Mouse (Mus musculus) gastrocnemius, adult 2 months (tissue): ENCODE measurements at regions not wholly inside any gene's neighbourhood (a gene's known extent, or its start where the extent isn't known, plus 50 kb on each side); places are given as distances from the start of the nearest gene placed in this dataset.

Source experiments
- DNase-seq: peaks from one replicate; pipeline ENCODE4 v3.0.0; 2022
- H3K27ac ChIP-seq: fragments of 200-600 bp; 2 replicates; pipeline ENCODE4 v1.8.1; 2022; ENCODE audit warnings: mild to moderate bottlenecking
- H3K4me3 ChIP-seq: fragments of 200-600 bp; 2 replicates; pipeline ENCODE4 v1.8.1; 2022; ENCODE audit warnings: mild to moderate bottlenecking, moderate library complexity
- CTCF ChIP-seq: fragments of 200-600 bp; IDR thresholded peaks from 2 replicates; pipeline ENCODE4 v1.8.1; 2022; ENCODE audit warnings: antibody characterized with exemption, mild to moderate bottlenecking, moderate library complexity
- intact Hi-C: fragments of 180-260 bp; cut with DNase I; formaldehyde crosslinking; loops from one replicate; pipeline ENCODE4 v1.15.1; 2025

DNA sequence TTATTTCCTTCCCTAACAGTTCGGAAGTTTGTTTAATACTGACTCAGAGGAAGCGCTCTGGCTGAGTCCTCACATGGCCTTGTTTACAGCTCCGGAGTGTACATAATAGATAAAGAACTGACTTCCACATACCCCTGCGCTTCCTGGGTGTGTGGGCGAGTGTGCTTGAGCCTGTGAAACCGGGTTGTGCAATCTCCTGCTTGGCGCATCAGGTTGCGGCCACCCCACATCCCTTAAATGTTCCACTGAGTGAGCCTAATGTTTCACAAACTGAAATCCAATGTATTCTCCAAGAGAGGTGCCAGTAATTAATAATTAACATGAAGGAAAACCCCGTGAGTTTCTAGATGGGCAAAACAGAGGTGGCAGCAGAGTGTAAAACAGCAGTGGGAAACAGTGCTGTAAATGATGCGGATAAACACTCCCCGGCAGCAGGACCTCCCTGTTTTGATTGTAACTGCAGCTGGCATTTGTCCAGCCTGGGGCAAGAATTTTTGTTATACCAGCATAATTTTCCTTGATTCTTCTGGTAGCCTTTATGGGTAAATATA lies 175.2 kb upstream of the Cdkn2b start:
- Histone ChIP-seq H3K4me3 (no peak overlapping the region), H3K27ac (peak overlapping the region; percentile 16; the same call in 1 of the 2 replicates)
- DNase-seq: peak; percentile 39
- no peak for TF ChIP-seq CTCF
- intact Hi-C loops: no loop called here

DNA sequence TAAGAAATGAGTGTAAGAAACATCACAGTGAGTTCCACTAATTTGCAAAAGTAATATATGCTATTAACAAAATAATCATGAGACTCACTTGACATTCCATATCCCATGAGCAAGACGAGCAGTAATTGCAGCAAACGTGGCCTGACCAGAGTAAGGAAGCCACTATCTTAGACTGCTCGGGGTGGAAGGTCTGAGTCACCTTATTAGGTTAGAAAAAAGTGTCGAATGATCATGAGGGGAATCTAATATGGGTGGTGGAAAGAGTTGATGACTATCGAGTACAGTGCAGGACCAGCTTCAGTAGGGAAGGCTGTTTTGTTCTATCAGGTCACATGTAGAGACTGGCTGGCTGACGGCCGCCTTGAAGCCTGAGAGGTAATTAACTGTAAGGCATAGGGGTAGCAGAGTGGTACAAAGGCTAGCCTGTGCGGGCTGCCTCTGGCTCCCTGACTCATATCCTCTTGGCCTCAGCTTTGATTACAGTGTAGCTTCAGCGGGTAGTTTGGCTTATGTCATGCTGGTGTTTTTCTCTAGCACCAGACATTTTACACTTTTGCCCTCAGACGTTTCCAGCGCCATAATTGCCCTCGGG lies 167.9 kb upstream of the Cdkn2b start:
- intact Hi-C loops: no loop called here
- Histone ChIP-seq H3K4me3 (no peak overlapping the region), H3K27ac (no peak overlapping the region)
- DNase-seq: no peak
- TF ChIP-seq CTCF: no peak

DNA sequence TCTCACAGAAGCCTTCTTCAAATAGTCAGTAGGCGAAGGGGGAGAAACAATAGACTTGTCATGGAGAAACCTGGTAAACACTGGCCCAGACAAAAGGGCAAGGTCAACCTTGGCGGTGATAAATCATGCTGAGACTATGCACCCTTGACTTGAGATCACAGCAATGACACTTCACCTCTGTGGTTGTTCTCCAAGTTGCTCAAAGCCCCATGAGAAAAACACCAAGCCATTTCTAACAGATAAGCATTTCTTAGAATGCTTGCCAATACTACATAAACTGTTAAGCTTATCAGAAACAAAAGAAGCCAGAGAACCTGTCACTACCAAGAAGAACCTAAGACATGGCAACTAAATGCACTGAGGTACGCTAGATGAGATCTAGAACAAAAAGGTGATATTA lies 165.0 kb upstream of the Cdkn2b start:
- DNase-seq: no peak
- no peak overlapping the region for H3K4me3 ChIP-seq
- TF ChIP-seq CTCF: no peak
- intact Hi-C loops: no loop called here
- H3K27ac ChIP-seq: no peak overlapping the region

DNA sequence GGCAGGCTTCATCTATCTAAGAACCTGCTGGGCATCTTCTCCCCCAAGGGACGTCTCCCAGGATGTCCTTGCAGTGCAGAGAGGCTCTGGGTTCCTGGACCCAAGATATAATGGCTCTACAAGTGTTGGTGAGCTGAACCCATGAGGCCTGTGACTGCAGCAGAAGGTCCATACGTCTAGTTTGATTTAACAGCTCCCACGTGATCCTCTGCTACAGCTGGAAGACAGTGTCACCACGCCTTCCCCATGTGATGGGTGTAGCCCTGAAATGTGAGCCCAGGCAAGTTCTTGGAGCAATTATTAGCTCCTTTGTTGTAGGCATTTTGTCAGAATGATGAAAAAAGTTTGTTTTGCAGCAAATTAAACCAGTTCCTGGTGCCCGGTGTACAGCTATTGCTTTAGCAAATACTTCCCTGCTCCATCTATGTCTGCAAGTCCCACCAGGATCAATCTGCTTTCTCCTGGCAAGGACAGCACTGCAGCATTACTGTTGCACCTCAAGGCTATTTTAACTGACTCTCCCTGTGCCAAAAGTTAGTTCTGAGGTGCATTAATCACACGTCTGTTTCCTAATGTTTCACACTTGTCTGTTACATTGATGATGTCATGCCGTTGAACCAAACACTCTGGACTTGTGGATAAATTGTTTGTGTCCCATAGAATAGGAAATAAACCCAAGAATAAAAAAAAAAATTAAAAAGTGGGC lies 164.2 kb upstream of the Cdkn2b start:
- TF ChIP-seq CTCF: no peak
- H3K27ac ChIP-seq: no peak overlapping the region
- intact Hi-C loops: no loop called here

DNA sequence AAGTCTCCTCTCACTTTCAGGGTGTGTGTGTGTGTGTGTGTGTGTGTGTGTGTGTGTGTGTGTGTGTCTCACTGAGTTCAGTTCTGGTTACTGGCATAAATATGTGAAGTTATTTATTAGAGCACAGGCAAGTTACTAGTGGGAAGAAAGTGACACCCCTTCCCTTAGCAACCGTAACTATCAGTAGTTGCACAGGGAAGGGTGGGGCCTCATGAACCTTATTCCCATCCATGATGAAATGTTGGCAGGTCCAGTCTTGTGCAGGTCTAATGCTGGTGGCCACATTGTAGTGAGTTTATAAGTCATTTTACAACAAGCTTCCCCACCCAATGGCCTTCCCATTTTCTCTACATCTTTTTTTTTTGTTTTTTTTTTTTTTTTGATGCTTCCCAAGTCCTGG lies 160.6 kb upstream of the Cdkn2b start:
- H3K27ac ChIP-seq: no peak overlapping the region
- intact Hi-C loops: no loop called here

More for the DNA sequence above, 164.2 kb upstream of the Cdkn2b start:
- DNase-seq: no peak
- no peak overlapping the region for H3K4me3 ChIP-seq

DNA sequence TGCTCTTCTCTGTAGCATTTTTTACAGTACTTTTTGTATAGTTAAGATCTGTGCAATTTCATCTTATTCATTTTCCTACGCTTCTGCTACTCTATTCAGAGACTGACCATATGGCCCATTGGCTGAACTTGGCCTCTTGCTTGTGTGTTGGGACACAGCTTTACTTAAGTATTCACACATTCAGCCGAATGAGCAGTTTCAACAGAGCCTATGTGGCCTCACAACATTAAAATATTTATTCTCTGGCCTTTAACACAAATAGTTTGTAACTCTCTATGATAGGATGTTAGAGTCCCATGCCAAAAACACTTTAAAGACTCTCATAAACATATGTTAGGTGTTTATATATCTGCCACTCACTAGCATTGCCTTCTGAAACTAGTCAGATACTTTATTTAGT lies 159.9 kb upstream of the Cdkn2b start:
- no peak for TF ChIP-seq CTCF
- no peak overlapping the region for H3K4me3 ChIP-seq
- DNase-seq: no peak
- H3K27ac ChIP-seq: no peak overlapping the region; the same call in 1 of the 2 replicates
- intact Hi-C loops: no loop called here

More for the DNA sequence above, 160.6 kb upstream of the Cdkn2b start:
- H3K4me3 ChIP-seq: no peak overlapping the region
- no peak for TF ChIP-seq CTCF
- DNase-seq: no peak

DNA sequence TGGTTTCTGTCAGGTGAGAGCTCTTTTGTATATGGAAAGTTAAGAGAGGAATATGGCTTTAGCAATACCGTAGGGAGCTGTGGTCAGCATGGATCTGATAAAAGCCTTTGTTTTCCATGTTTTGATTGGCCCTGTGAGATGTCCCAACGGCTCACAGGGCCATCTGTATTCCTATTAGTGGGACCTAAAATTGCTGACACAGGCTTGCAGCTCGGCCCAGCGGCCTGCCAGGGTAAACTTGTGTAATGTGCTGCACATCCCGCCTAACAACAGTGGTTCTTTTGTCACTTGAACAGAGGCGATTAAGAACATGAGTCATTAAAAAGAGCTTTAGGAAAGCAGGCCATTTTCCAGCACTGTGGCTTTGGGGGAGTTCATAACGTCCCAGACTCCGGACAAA lies 159.0 kb upstream of the Cdkn2b start:
- Histone ChIP-seq H3K27ac (peak overlapping the region; percentile 51), H3K4me3 (peak overlapping the region; percentile 29)
- peak; percentile 56 for DNase-seq
- intact Hi-C loops: no loop called here
- TF ChIP-seq CTCF: no peak

DNA sequence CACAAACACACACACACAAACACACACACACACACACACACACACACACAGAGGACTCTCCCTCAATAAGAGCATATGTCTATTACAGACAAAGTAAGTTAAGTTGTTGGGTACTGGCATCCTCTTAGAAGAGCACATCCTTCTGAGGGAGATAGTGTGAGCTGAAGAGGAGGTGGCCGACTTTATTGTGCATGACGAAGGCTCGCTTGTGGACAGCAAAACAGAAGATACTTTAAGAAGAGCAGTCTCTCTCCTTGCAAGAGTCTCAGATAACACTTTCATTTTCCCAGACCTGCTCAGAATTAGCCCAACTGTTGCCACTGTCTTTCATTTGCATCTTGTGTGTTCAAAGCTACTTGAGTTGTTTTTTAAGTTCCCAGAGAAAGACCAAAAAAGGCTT lies 158.6 kb upstream of the Cdkn2b start:
- Histone ChIP-seq H3K4me3 (peak overlapping the region; percentile 29), H3K27ac (peak overlapping the region; percentile 51)
- no peak for DNase-seq
- TF ChIP-seq CTCF: no peak
- intact Hi-C loops: no loop called here

DNA sequence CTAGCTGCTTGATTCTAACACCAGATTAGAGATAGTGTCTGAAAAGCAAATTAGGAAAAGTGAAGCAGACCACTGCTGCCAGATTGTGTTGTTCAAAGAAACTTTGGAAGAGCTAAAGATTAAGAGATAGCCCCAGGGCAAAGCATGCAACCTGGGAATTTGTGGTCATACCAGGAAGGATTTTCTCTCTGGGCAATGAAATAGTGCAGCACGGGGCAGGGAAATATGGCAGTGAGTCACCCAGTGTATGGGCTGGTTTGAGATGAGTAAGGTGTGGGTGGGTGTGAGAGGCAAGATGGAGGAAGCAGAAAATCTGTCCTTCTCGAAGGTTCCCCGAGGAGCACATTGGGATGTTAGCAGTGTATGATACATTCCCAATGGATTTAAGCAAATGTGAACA lies 155.9 kb upstream of the Cdkn2b start:
- no peak for TF ChIP-seq CTCF
- H3K27ac ChIP-seq: no peak overlapping the region
- DNase-seq: no peak
- H3K4me3 ChIP-seq: no peak overlapping the region
- intact Hi-C loops: no loop called here

DNA sequence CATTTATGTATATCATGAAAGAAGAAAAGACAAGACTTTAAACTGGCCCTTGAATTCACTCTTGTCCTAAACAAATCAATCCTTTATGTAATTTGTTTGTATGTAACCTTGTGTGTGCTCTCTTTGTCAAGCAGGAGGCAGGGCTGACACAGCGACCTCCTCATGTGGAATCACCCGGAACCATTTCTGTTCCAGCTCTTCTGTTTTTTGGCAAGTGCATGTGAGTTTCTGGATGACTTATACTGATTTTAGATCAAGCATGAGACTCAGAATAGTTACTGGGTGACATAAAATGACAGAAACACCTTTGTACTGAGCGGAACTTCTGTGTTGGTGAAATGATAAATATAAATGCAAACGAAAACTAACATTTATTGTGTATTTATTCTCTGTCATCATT lies 152.3 kb upstream of the Cdkn2b start:
- Histone ChIP-seq H3K27ac (no peak overlapping the region), H3K4me3 (no peak overlapping the region)
- intact Hi-C loops: no loop called here
- no peak for TF ChIP-seq CTCF
- no peak for DNase-seq

DNA sequence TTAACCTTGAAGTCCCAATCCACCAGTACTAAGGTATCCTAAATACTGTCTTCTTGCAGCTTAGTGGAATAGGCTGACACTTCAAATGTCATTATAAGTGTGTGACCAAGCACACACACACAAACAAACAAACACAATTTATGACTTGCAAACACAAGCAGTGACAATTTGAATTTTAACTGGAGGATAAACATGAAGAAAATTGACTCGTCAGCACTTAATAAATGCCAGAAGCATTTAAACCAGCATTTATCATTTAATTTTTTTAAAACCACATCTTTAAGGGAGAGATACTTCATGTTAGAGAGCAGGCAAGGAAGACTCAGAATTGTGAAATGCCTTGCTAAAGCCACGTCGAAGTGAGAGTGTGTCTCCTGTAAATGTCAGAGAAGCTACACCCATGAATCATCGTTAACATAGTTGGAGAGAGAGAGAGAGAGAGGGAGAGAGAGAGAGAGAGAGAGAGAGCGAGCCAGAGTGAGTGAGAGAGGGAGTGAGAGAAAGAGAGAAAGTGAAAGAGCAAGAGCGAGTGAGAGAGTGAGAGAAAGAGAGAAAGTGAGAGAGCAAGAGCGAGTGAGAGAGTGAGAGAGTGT lies 149.4 kb upstream of the Cdkn2b start:
- Histone ChIP-seq H3K27ac (no peak overlapping the region), H3K4me3 (no peak overlapping the region)
- DNase-seq: no peak
- intact Hi-C loops: no loop called here
- TF ChIP-seq CTCF: no peak

DNA sequence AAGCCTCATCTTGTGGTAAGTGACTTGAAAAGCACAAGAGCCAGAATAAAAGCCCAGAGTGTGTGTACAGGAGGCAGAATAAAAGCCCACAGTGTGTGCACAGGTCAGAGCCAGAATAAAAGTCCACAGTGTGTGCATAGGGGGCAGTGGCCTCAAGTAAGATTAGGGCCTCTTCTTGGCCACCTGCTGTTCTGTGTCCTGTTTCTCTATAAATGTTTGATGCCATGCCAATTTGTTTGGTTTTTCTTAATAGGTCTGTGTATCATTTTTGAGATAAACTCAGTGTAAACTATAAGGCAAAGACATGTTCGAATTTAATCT lies 148.5 kb upstream of the Cdkn2b start:
- no peak overlapping the region for H3K4me3 ChIP-seq
- no peak for DNase-seq
- no peak overlapping the region for H3K27ac ChIP-seq
- no peak for TF ChIP-seq CTCF
- intact Hi-C loops: no loop called here

DNA sequence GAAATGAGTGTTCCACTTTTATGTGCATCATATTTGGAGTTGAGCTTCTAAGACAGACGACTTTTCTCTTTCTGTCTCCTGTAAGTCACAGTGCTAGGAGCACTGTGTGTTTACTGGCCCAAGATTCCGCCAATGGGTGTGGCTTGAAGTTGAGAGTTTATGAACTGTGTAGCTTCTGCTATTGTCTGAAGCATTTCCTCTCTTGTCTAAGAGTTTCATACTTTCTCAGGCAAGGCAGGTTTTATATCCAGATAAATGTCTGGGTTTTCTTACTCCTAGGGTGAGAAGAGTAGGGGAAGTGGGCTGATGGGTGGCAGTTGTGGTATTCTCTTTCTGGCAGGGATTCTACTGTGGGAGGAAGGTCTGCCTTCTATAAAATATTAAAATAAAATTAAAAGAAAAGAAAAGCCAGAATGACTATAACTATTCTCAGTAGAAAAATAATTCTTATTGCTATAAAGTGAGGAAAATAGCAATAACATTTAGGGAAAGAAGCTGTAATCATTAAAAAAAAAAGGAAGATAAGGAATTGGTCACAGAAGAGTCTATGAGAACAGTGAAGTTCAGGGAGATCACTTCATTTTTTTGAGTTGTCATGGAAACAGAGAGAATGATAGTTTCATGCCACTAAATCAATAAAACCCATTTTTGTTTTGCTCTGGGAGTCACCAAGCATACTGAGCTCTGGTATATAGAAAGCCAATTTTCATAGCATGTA lies 147.9 kb upstream of the Cdkn2b start:
- H3K4me3 ChIP-seq: no peak overlapping the region
- no peak overlapping the region for H3K27ac ChIP-seq
- DNase-seq: no peak
- no peak for TF ChIP-seq CTCF
- intact Hi-C loops: no loop called here
